Mouse (Mus musculus) neural tube, embryonic 11.5 days (tissue): ENCODE measurements around the gene Ovol1. TPM values are rescaled to one million over a fixed set of nuclear protein-coding genes. Genes with fewer than 3 reads are reported as not detected.
A peak's percentile ranks its signal among the peaks of the same experiment; 100 is the strongest.

Experiments used
- ATAC-seq: fragments of 200-750 bp; cut with Nextera tagmentation; 2 replicates; pipeline ENCODE4 v1.8.0; 2017; ENCODE audit warnings: moderate number of reproducible peaks, mild to moderate bottlenecking, moderate TSS enrichment, moderate library complexity; ENCODE audit not compliant: insufficient read depth, low FRiP score, low TSS enrichment
- DNase-seq: peaks from one replicate; pipeline ENCODE4 v3.0.0-alpha.2; 2015; ENCODE audit warnings: low spot score
- H3K27ac ChIP-seq: fragments of 300-500 bp; sonication (generic); 2 replicates; pipeline ENCODE4 v1.5.1; 2014; ENCODE audit warnings: low read depth, mild to moderate bottlenecking, low read length
- H3K27me3 ChIP-seq: fragments of 300-500 bp; sonication (generic); 2 replicates; pipeline ENCODE4 v1.6.1; 2014; ENCODE audit warnings: mild to moderate bottlenecking, low read length, mixed read lengths; ENCODE audit not compliant: control insufficient read depth, insufficient read depth
- H3K36me3 ChIP-seq: fragments of 300-500 bp; sonication (generic); 2 replicates; pipeline ENCODE4 v1.6.1; 2014; ENCODE audit warnings: mild to moderate bottlenecking, low read length, moderate library complexity, mixed read lengths; ENCODE audit not compliant: control insufficient read depth, insufficient read depth
- H3K4me1 ChIP-seq: fragments of 300-500 bp; sonication (generic); 2 replicates; pipeline ENCODE4 v1.6.1; 2014; ENCODE audit warnings: low read length, mixed read lengths; ENCODE audit not compliant: control insufficient read depth, insufficient read depth
- H3K4me2 ChIP-seq: fragments of 300-500 bp; sonication (generic); 2 replicates; pipeline ENCODE4 v1.6.1; 2014; ENCODE audit warnings: low read depth, mild to moderate bottlenecking, moderate library complexity
- H3K4me3 ChIP-seq: fragments of 300-500 bp; sonication (generic); 2 replicates; pipeline ENCODE4 v1.5.1; 2014; ENCODE audit warnings: low read depth, low read length
- H3K9ac ChIP-seq: fragments of 300-500 bp; sonication (generic); 2 replicates; pipeline ENCODE4 v1.6.1; 2014; ENCODE audit warnings: mild to moderate bottlenecking, low read length
- H3K9me3 ChIP-seq: fragments of 300-500 bp; sonication (generic); 2 replicates; pipeline ENCODE4 v1.6.1; 2016; ENCODE audit warnings: low read length; ENCODE audit not compliant: control insufficient read depth
- WGBS: fragments of 180-500 bp; shearing (Covaris S2); extraction: QIAGEN DNeasy Blood & Tissue Kit; methylation state at CpG from one replicate; pipeline ENCODE4 v1.1.7; 2014; 5-methylcytosine and 5-hydroxymethylcytosine counted together
- polyA plus RNA-seq: library from polyadenylated mRNA; unstranded; fragments of >200 nt; fragmentation: Nextera tagmentation; extraction: Ambion mirVana; gene quantifications from 2 replicates; pipeline ENCODE4 v1.2.1, GENCODE M21; 2014

The Ovol1 gene
- polyA plus RNA-seq, 1 experiment from 2014 or later, result 0.32 TPM

GRCm38 (mm10) chr19:5572331-5573125 lies 12.1 kb upstream of the Ovol1 start:
- no peak for ATAC-seq
- 87% methylated on average over 19 of the region's 19 CpGs for WGBS
- H3K4me3 ChIP-seq, result no peak overlapping the region

GRCm38 (mm10) chr19:5571831-5572230 lies 11.4 kb upstream of the Ovol1 start:
- WGBS, result 76% methylated on average over 5 of the region's 5 CpGs
- ATAC-seq, result no peak
- H3K4me2 ChIP-seq, result no peak overlapping the region
- H3K4me3 ChIP-seq, result no peak overlapping the region
- H3K9me3 ChIP-seq, result no peaks in the 10 kb centered on the region
- 0 out of 2 replicates have a peak, but pooled peaks cover 2% of the 10 kb centered on the region for H3K36me3 ChIP-seq
- H3K4me1 ChIP-seq, result peaks cover 6% of the 10 kb centered on the region; the same call in 1 of the 2 replicates
- H3K27me3 ChIP-seq, result peaks cover 2% of the 10 kb centered on the region
- no peak overlapping the region for H3K9ac ChIP-seq
- H3K27ac ChIP-seq, result no peak overlapping the region
- DNase-seq, result no peak

More at GRCm38 (mm10) chr19:5572331-5573125, 12.1 kb upstream of the Ovol1 start:
- no peak overlapping the region for H3K4me2 ChIP-seq
- H3K27ac ChIP-seq, result no peak overlapping the region
- peaks cover 4% of the 10 kb centered on the region; the same call in 1 of the 2 replicates for H3K4me1 ChIP-seq
- no peak overlapping the region for H3K9ac ChIP-seq
- no peak for DNase-seq
- no peaks in the 10 kb centered on the region for H3K9me3 ChIP-seq
- H3K36me3 ChIP-seq, result 0 out of 2 replicates have a peak, but pooled peaks cover 2% of the 10 kb centered on the region
- H3K27me3 ChIP-seq, result no peaks in the 10 kb centered on the region

GRCm38 (mm10) chr19:5570353-5571246 lies 10.2 kb upstream of the Ovol1 start:
- H3K27ac ChIP-seq, result no peak overlapping the region
- 88% methylated on average over 32 of the region's 32 CpGs for WGBS
- no peak for DNase-seq
- H3K4me1 ChIP-seq, result peaks cover 8% of the 10 kb centered on the region; the same call in 1 of the 2 replicates
- no peak overlapping the region for H3K9ac ChIP-seq
- 0 out of 2 replicates have a peak, but pooled peaks cover 2% of the 10 kb centered on the region for H3K36me3 ChIP-seq
- peaks cover 11% of the 10 kb centered on the region for H3K27me3 ChIP-seq
- no peak overlapping the region for H3K4me3 ChIP-seq
- H3K9me3 ChIP-seq, result no peaks in the 10 kb centered on the region
- no peak for ATAC-seq
- H3K4me2 ChIP-seq, result no peak overlapping the region

- Histone ChIP-seq H3K4me2 (no peak overlapping the region), H3K36me3 (0 out of 2 replicates have a peak, but pooled peaks cover 2% of the 10 kb centered on the region), H3K9me3 (no peaks in the 10 kb centered on the region), H3K4me1 (peaks cover 8% of the 10 kb centered on the region; the same call in 1 of the 2 replicates), H3K27me3 (peaks cover 13% of the 10 kb centered on the region), H3K4me3 (no peak overlapping the region), H3K27ac (no peak overlapping the region), H3K9ac (peak overlapping the region; percentile 29; the same call in 1 of the 2 replicates)
- DNase-seq (no peak), ATAC-seq (no peak)
- WGBS, result 87% methylated on average over 10 of the region's 10 CpGs
These were observed 9.1 kb upstream of the Ovol1 start for GRCm38 (mm10) chr19:5569521-5569920.

GRCm38 (mm10) chr19:5568470-5569140 lies 8.2 kb upstream of the Ovol1 start:
- no peak overlapping the region for H3K27ac ChIP-seq
- H3K4me2 ChIP-seq, result peak overlapping the region; percentile 96
- H3K4me1 ChIP-seq, result peaks cover 8% of the 10 kb centered on the region; the same call in 1 of the 2 replicates
- peak overlapping the region; percentile 68 for H3K4me3 ChIP-seq
- 9% methylated on average over 27 of the region's 27 CpGs for WGBS
- DNase-seq (peak; percentile 84), ATAC-seq (peak; percentile 29; the same call in 1 of the 2 replicates)
- H3K36me3 ChIP-seq, result 0 out of 2 replicates have a peak, but pooled peaks cover 2% of the 10 kb centered on the region
- H3K9me3 ChIP-seq, result no peaks in the 10 kb centered on the region
- peaks cover 17% of the 10 kb centered on the region for H3K27me3 ChIP-seq
- peak overlapping the region; percentile 77 for H3K9ac ChIP-seq

- Histone ChIP-seq H3K27ac (peak within 1 kb of the TSS; percentile 83), H3K27me3 (peaks cover 19% of the 10 kb centered on the region), H3K9ac (peak within 1 kb of the TSS; percentile 77), H3K9me3 (no peaks in the 10 kb centered on the region), H3K4me3 (peak within 1 kb of the TSS; percentile 68), H3K4me1 (peaks cover 8% of the 10 kb centered on the region; the same call in 1 of the 2 replicates), H3K36me3 (0 out of 2 replicates have a peak, but pooled peaks cover 2% of the 10 kb centered on the region), H3K4me2 (peak within 1 kb of the TSS; percentile 96)
- peak; percentile 92 for DNase-seq
- ATAC-seq, result peak; percentile 82
- under 1% methylated on average over 85 of the region's 102 CpGs for WGBS
These were observed 7.4 kb upstream of the Ovol1 start, which contains the start of gene Ap5b1 for GRCm38 (mm10) chr19:5567534-5568469. TSS of gene Ap5b1 (plus strand) at chr19:5568025.

GRCm38 (mm10) chr19:5567180-5567533 lies 6.7 kb upstream of the Ovol1 start:
- Histone ChIP-seq H3K27ac (peak overlapping the region; percentile 83; the same call in 1 of the 2 replicates), H3K36me3 (0 out of 2 replicates have a peak, but pooled peaks cover 2% of the 10 kb centered on the region), H3K27me3 (peaks cover 26% of the 10 kb centered on the region)

More at GRCm38 (mm10) chr19:5567180-5567533, 6.7 kb upstream of the Ovol1 start:
- H3K4me2 ChIP-seq, result peak overlapping the region; percentile 96
- 2% methylated on average over 26 of the region's 26 CpGs for WGBS
- ATAC-seq (peak; percentile 42; the same call in 1 of the 2 replicates), DNase-seq (no peak)
- peaks cover 8% of the 10 kb centered on the region; the same call in 1 of the 2 replicates for H3K4me1 ChIP-seq
- H3K9ac ChIP-seq, result peak overlapping the region; percentile 77
- no peaks in the 10 kb centered on the region for H3K9me3 ChIP-seq
- peak overlapping the region; percentile 68 for H3K4me3 ChIP-seq
